Mouse (Mus musculus) small intestine, adult 2 months (tissue): ENCODE measurements at regions not wholly inside any gene's neighbourhood (a gene's known extent, or its start where the extent isn't known, plus 50 kb on each side); places are given as distances from the start of the nearest gene placed in this dataset.

ENCODE experiments used
- H3K27ac ChIP-seq: fragments of 200-500 bp; 2 replicates; pipeline ENCODE4 v1.5.1; 2012; ENCODE audit warnings: low read depth, low read length, control low read depth, inconsistent platforms; ENCODE audit not compliant: insufficient read depth
- H3K27me3 ChIP-seq: fragments of 200-500 bp; 2 replicates; pipeline ENCODE4 v1.6.1; 2012; ENCODE audit warnings: mild to moderate bottlenecking, moderate library complexity, low read length, inconsistent platforms; ENCODE audit not compliant: control insufficient read depth, insufficient read depth
- H3K36me3 ChIP-seq: fragments of 200-500 bp; 2 replicates; pipeline ENCODE4 v1.6.1; 2012; ENCODE audit warnings: mild to moderate bottlenecking, low read length, control low read depth, inconsistent platforms; ENCODE audit not compliant: control insufficient read depth, insufficient read depth
- H3K4me1 ChIP-seq: fragments of 200-500 bp; 2 replicates; pipeline ENCODE4 v1.6.1; 2012; ENCODE audit warnings: low read length, inconsistent platforms, mixed read lengths; ENCODE audit not compliant: control insufficient read depth, insufficient read depth, insufficient read length
- H3K4me3 ChIP-seq: fragments of 200-500 bp; 2 replicates; pipeline ENCODE4 v1.5.1; 2012; ENCODE audit warnings: low read depth, mild to moderate bottlenecking, control low read depth, inconsistent platforms, low read length, moderate library complexity
- CTCF ChIP-seq: fragments of 200-500 bp; IDR thresholded peaks from 2 replicates; pipeline ENCODE4 v1.5.1; 2012; ENCODE audit warnings: low read depth, mild to moderate bottlenecking, control low read depth, inconsistent platforms, low read length, moderate library complexity, mixed read lengths; ENCODE audit not compliant: insufficient replicate concordance, insufficient read length; ENCODE audit errors: extremely low read depth
- POLR2A ChIP-seq: fragments of 200-500 bp; IDR thresholded peaks from 2 replicates; pipeline ENCODE4 v1.6.1; 2012; ENCODE audit warnings: low read depth, mild to moderate bottlenecking, control low read depth, inconsistent platforms, low read length, moderate library complexity
- WGBS: fragments of 180-500 bp; shearing (Covaris S2); methylation state at CpG from one replicate; pipeline ENCODE4 v1.1.7; 2018; 5-methylcytosine and 5-hydroxymethylcytosine counted together

DNA sequence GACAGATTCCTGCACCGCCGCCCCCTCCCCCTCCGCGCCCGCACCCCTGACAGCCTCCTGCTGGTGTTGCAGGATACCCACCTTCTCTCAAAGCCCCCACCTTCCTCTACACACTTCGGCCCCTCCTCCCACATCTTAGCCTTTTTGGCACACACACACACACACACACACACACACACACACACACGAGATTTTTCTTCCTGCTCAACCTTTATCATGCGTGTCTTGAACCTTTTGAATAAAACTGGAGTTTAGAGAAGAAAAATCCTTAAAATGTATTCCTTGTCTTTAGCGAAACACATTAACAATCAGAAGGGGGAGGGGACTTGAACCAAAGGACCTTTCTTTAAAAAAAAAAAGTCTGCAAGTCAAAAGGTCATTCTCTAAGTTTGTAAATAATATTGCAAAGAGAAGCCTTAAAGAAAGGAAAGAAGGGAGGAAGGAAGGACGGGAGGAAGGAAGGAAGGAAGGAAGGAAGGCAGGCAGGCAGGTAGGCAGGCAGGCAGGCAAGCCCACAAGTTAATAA, 227.7 kb downstream of the Mef2c start:
- TF ChIP-seq POLR2A, result no peak
- no peak for TF ChIP-seq CTCF
- no peak overlapping the region for H3K27ac ChIP-seq
- H3K4me3 ChIP-seq, result peak overlapping the region; percentile 67
- peaks cover 8% of the 10 kb centered on the region for H3K4me1 ChIP-seq
- WGBS, result 4% methylated on average over 10 of the region's 10 CpGs
- H3K36me3 ChIP-seq, result no peaks in the 10 kb centered on the region
- H3K27me3 ChIP-seq, result peaks cover 53% of the 10 kb centered on the region

DNA sequence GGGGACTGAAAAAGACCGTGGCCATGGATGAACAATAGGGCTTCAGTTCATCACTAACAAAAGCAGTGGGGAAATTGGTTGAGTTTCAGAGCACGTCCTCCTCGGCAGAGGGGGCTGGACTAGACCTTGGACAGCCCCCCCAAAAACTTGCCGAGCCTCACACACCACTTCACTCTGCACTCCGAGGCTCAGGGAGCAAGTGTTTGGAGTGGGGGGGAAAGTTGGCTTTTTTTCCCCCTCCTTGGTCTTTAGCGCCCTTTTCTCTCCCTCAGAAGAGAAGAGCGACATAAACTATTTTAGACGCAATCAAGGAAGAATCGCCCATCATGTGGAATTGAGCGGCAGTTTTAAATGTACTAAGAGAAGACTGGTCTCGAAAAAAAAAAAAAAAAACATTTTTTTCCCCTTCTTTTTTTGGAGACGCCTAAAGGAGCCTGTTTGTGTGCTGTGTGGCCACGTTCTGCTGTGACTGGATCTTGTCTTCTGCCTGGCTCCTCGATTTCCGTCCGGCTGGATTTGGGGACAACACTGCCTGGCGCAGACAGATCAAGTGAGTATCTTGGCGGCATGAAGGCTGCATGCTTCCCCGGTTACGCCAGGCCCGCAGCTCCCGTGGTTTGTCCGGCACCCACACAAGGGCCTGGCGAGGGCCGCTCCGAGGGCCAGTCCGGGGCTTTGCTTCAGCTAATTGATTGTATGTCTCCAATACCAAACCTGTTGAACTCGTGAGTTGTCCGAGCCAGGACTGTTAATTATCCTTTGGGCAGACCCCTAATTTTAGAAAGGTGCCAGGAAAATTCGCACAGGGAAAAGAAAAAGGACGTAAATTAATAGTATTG, 228.7 kb downstream of the Mef2c start:
- Histone ChIP-seq H3K36me3 (no peaks in the 10 kb centered on the region), H3K4me1 (peaks cover 7% of the 10 kb centered on the region), H3K4me3 (0 out of 2 replicates have a peak overlapping the region, but pooled peaks have one; percentile 8), H3K27ac (no peak overlapping the region), H3K27me3 (peaks cover 48% of the 10 kb centered on the region)
- WGBS, result 4% methylated on average over 31 of the region's 31 CpGs
- TF ChIP-seq POLR2A, result no peak
- TF ChIP-seq CTCF, result no peak

DNA sequence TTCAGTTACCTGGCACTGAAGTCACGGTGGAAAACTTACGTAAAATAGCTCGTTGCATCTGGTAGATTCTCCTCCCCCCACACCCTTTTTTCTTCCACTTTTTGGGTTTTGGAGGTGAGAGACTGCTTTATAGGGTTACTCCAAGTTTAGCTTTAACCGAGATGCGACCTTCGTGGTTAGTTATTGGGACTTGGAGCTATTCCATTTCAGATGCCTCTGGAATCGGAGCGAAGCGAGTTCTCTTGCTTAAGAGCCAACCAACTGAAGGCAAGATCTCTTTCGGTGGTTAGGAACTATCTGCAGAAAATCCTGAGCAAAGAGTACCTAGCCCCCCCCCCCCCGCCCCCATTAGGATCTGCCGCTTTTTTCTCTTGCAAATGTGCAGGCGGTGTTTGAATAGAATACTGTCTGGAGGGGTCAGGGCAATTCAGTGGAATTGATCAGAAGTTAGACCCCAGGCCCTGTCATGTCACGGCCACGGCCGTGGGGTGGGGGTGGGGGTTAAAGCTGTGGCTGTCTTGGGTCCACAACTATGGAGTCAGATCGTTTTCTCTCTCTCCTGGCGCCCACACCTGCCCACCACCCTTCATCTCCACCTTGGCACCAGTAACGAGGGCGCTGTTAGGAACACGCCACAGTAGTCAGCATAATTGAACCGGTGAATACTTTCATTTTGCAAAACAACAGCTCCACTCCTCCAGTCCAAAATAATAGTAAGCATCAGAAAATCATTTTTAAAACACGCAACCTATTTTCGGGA, 229.6 kb downstream of the Mef2c start:
- peaks cover 52% of the 10 kb centered on the region for H3K27me3 ChIP-seq
- H3K36me3 ChIP-seq, result no peaks in the 10 kb centered on the region
- H3K4me1 ChIP-seq, result peaks cover 9% of the 10 kb centered on the region
- TF ChIP-seq POLR2A (no peak), CTCF (no peak)
- H3K4me3 ChIP-seq, result peak overlapping the region; percentile 15; the same call in 1 of the 2 replicates
- H3K27ac ChIP-seq, result no peak overlapping the region
- whole genome bisulfite sequencing, result 8% methylated on average over 24 of the region's 24 CpGs

- TF ChIP-seq POLR2A, result no peak
- no peak for TF ChIP-seq CTCF
- 6% methylated on average over 1 of the region's 1 CpGs for WGBS
- Histone ChIP-seq H3K4me1 (peaks cover 9% of the 10 kb centered on the region), H3K27ac (no peak overlapping the region), H3K27me3 (peaks cover 55% of the 10 kb centered on the region), H3K36me3 (no peaks in the 10 kb centered on the region), H3K4me3 (no peak overlapping the region)
Observed at GRCm38 (mm10) chr13:83733991-83734610, 230.3 kb downstream of the Mef2c start.

- TF ChIP-seq CTCF (no peak), POLR2A (no peak)
- peaks cover 53% of the 10 kb centered on the region for H3K27me3 ChIP-seq
- WGBS, result 17% methylated on average over 1 of the region's 1 CpGs
Observed at GRCm38 (mm10) chr13:83734656-83735055, 230.8 kb downstream of the Mef2c start.

DNA sequence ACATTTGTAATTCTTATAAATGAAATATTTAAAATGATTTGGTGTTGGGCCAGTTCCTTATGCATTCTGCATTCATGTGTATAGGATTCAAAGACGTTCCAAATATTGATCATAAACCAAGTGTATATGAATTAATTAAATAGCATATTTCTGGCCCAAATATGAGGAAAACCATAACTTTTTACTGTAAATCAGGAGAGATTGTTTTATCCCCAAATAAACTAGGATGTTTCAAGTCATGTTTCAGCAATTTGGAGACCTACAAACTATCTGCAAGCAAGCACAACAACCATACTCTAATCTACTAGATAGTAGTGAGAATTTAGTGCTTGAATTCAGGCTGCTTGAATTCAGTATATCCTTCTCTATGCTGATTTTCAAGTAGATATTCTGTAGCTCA, 231.3 kb downstream of the Mef2c start:
- 61% methylated on average over 1 of the region's 1 CpGs for WGBS
- TF ChIP-seq CTCF (no peak), POLR2A (no peak)
- no peak overlapping the region for H3K4me3 ChIP-seq
- no peak overlapping the region for H3K27ac ChIP-seq
- peaks cover 52% of the 10 kb centered on the region for H3K27me3 ChIP-seq
- H3K4me1 ChIP-seq, result peaks cover 6% of the 10 kb centered on the region
- H3K36me3 ChIP-seq, result no peaks in the 10 kb centered on the region

More at GRCm38 (mm10) chr13:83734656-83735055, 230.8 kb downstream of the Mef2c start:
- H3K4me1 ChIP-seq, result peaks cover 7% of the 10 kb centered on the region
- H3K27ac ChIP-seq, result no peak overlapping the region
- H3K36me3 ChIP-seq, result no peaks in the 10 kb centered on the region
- no peak overlapping the region for H3K4me3 ChIP-seq
